Mouse (Mus musculus): ENCODE measurements around the gene Capn11. TPM values are rescaled to one million over a fixed set of nuclear protein-coding genes. Genes with fewer than 3 reads are reported as not detected.
A peak's percentile ranks its signal among the peaks of the same experiment; 100 is the strongest.

Gene Capn11
- total RNA-seq (2014; rRNA removed) (1.2 and 1.4 TPM in 2 replicates), polyA plus RNA-seq (2015; fragmentation: Nextera tagmentation; extraction: Ambion mirVana) (0.19 and 1.4 TPM in 2 replicates)

GRCm38 (mm10) chr17:45659225-45659624, at the start of gene Capn11:
Gene Capn11 (minus strand): TSS chr17:45659325.
- H3K36me3 ChIP-seq (ENCODE audit: insufficient read depth, low read length) = peaks cover 21% of the 10 kb centered on the region
- H3K9ac ChIP-seq (replicated peaks; ENCODE audit: low read length, poor library complexity, severe bottlenecking) = no peak within 1 kb of the TSS
- 85% methylated on average over 4 of the region's 4 CpGs for WGBS
- no peak within 1 kb of the TSS for H3K4me3 ChIP-seq (ENCODE audit: low read depth, low read length)
- no peaks in the 10 kb centered on the region for H3K9me3 ChIP-seq (ENCODE audit: low read length)
- DNase-seq (ENCODE audit: low spot score) (no peak), ATAC-seq (ENCODE audit: low FRiP score) (no peak)
- no peak within 1 kb of the TSS for H3K4me2 ChIP-seq (ENCODE audit: low read depth, low read length, poor library complexity, severe bottlenecking)
- H3K27me3 ChIP-seq (ENCODE audit: insufficient read depth, low read length) = no peaks in the 10 kb centered on the region
- H3K27ac ChIP-seq (ENCODE audit: low read depth, low read length) = no peak within 1 kb of the TSS
- TF ChIP-seq CTCF (IDR thresholded peaks at IDR 0.05) = no peak
- H3K4me1 ChIP-seq (ENCODE audit: insufficient read depth, low read length) = no peaks in the 10 kb centered on the region

GRCm38 (mm10) chr17:45708179-45708578, 49.1 kb upstream of the Capn11 start:
- Histone ChIP-seq H3K27me3 (ENCODE audit: insufficient read depth, low read length) (no peaks in the 10 kb centered on the region), H3K36me3 (ENCODE audit: insufficient read depth, low read length) (no peaks in the 10 kb centered on the region), H3K4me3 (ENCODE audit: low read depth, low read length) (no peak overlapping the region), H3K9me3 (ENCODE audit: low read length) (no peaks in the 10 kb centered on the region), H3K4me1 (ENCODE audit: insufficient read depth, low read length) (no peaks in the 10 kb centered on the region), H3K9ac (replicated peaks; ENCODE audit: low read length, poor library complexity, severe bottlenecking) (no peak overlapping the region), H3K27ac (ENCODE audit: low read depth, low read length) (no peak overlapping the region), H3K4me2 (ENCODE audit: low read depth, low read length, poor library complexity, severe bottlenecking) (no peak overlapping the region)
- 81% methylated on average over 8 of the region's 8 CpGs for WGBS
- DNase-seq (ENCODE audit: low spot score) = no peak
- no peak for TF ChIP-seq CTCF (IDR thresholded peaks at IDR 0.05)
- ATAC-seq (ENCODE audit: low FRiP score) = no peak

- 49% methylated on average over 3 of the region's 3 CpGs for WGBS
- H3K27ac ChIP-seq (ENCODE audit: low read depth, low read length) = no peak overlapping the region
- no peak overlapping the region for H3K4me2 ChIP-seq (ENCODE audit: low read depth, low read length, poor library complexity, severe bottlenecking)
Observed at GRCm38 (mm10) chr17:45707376-45707775, 48.3 kb upstream of the Capn11 start.

GRCm38 (mm10) chr17:45706796-45707195, 47.7 kb upstream of the Capn11 start:
- no peak overlapping the region for H3K27ac ChIP-seq (ENCODE audit: low read depth, low read length)
- ATAC-seq (ENCODE audit: low FRiP score) (no peak), DNase-seq (ENCODE audit: low spot score) (no peak)
- no peak overlapping the region for H3K4me3 ChIP-seq (ENCODE audit: low read depth, low read length)
- H3K9me3 ChIP-seq (ENCODE audit: low read length) = no peaks in the 10 kb centered on the region
- WGBS = 85% methylated on average over 5 of the region's 5 CpGs
- no peaks in the 10 kb centered on the region for H3K36me3 ChIP-seq (ENCODE audit: insufficient read depth, low read length)
- H3K4me2 ChIP-seq (ENCODE audit: low read depth, low read length, poor library complexity, severe bottlenecking) = no peak overlapping the region
- H3K9ac ChIP-seq (replicated peaks; ENCODE audit: low read length, poor library complexity, severe bottlenecking) = no peak overlapping the region
- no peaks in the 10 kb centered on the region for H3K27me3 ChIP-seq (ENCODE audit: insufficient read depth, low read length)
- no peaks in the 10 kb centered on the region for H3K4me1 ChIP-seq (ENCODE audit: insufficient read depth, low read length)
- no peak for TF ChIP-seq CTCF (IDR thresholded peaks at IDR 0.05)

More at GRCm38 (mm10) chr17:45707376-45707775, 48.3 kb upstream of the Capn11 start:
- Histone ChIP-seq H3K4me3 (ENCODE audit: low read depth, low read length) (no peak overlapping the region), H3K9me3 (ENCODE audit: low read length) (no peaks in the 10 kb centered on the region), H3K27me3 (ENCODE audit: insufficient read depth, low read length) (no peaks in the 10 kb centered on the region), H3K9ac (replicated peaks; ENCODE audit: low read length, poor library complexity, severe bottlenecking) (no peak overlapping the region), H3K4me1 (ENCODE audit: insufficient read depth, low read length) (no peaks in the 10 kb centered on the region), H3K36me3 (ENCODE audit: insufficient read depth, low read length) (no peaks in the 10 kb centered on the region)
- peak; percentile 24; the same call in 1 of the 2 replicates for TF ChIP-seq CTCF (IDR thresholded peaks at IDR 0.05)
- ATAC-seq (ENCODE audit: low FRiP score) (no peak), DNase-seq (ENCODE audit: low spot score) (no peak)

- no peak overlapping the region for H3K9ac ChIP-seq (replicated peaks; ENCODE audit: low read length, poor library complexity, severe bottlenecking)
- DNase-seq (ENCODE audit: low spot score) = no peak
- no peaks in the 10 kb centered on the region for H3K4me1 ChIP-seq (ENCODE audit: insufficient read depth, low read length)
- H3K27ac ChIP-seq (ENCODE audit: low read depth, low read length) = no peak overlapping the region
- H3K4me3 ChIP-seq (ENCODE audit: low read depth, low read length) = no peak overlapping the region
- no peak overlapping the region for H3K4me2 ChIP-seq (ENCODE audit: low read depth, low read length, poor library complexity, severe bottlenecking)
- 0 out of 2 replicates have a peak, but pooled peaks cover 4% of the 10 kb centered on the region for H3K36me3 ChIP-seq (ENCODE audit: insufficient read depth, low read length)
- no peaks in the 10 kb centered on the region for H3K27me3 ChIP-seq (ENCODE audit: insufficient read depth, low read length)
- no peak for TF ChIP-seq CTCF (IDR thresholded peaks at IDR 0.05)
- ATAC-seq (ENCODE audit: low FRiP score) = no peak
- H3K9me3 ChIP-seq (ENCODE audit: low read length) = no peaks in the 10 kb centered on the region
- WGBS = 59% methylated on average over 7 of the region's 7 CpGs
Observed at GRCm38 (mm10) chr17:45703187-45703586, 44.1 kb upstream of the Capn11 start.

GRCm38 (mm10) chr17:45702254-45702653, 43.1 kb upstream of the Capn11 start:
- Histone ChIP-seq H3K36me3 (ENCODE audit: insufficient read depth, low read length) (0 out of 2 replicates have a peak, but pooled peaks cover 6% of the 10 kb centered on the region), H3K4me2 (ENCODE audit: low read depth, low read length, poor library complexity, severe bottlenecking) (no peak overlapping the region), H3K9me3 (ENCODE audit: low read length) (no peaks in the 10 kb centered on the region), H3K27ac (ENCODE audit: low read depth, low read length) (no peak overlapping the region), H3K27me3 (ENCODE audit: insufficient read depth, low read length) (no peaks in the 10 kb centered on the region), H3K4me3 (ENCODE audit: low read depth, low read length) (no peak overlapping the region), H3K4me1 (ENCODE audit: insufficient read depth, low read length) (no peaks in the 10 kb centered on the region), H3K9ac (replicated peaks; ENCODE audit: low read length, poor library complexity, severe bottlenecking) (no peak overlapping the region)
- DNase-seq (ENCODE audit: low spot score) (no peak), ATAC-seq (ENCODE audit: low FRiP score) (no peak)
- no peak for TF ChIP-seq CTCF (IDR thresholded peaks at IDR 0.05)
- 52% methylated on average over 4 of the region's 4 CpGs for whole genome bisulfite sequencing
